Mouse (Mus musculus) liver, adult (tissue): ENCODE measurements around the gene Hnrnpl.

Experiments used
- GATA4 ChIP-seq: IDR thresholded peaks from 2 replicates; pipeline ENCODE4 v1.6.1; 2014; ENCODE audit warnings: mild to moderate bottlenecking, low read length; ENCODE audit not compliant: insufficient replicate concordance

The Hnrnpl gene

GRCm38 (mm10) chr7:28808221-28808941, at the start of gene Hnrnpl:
Gene Hnrnpl (plus strand): TSS chr7:28808541.
- TF ChIP-seq GATA4: no peak

- no peak for TF ChIP-seq GATA4
Observed at GRCm38 (mm10) chr7:28758623-28759022, 49.7 kb upstream of the Hnrnpl start.

- TF ChIP-seq GATA4: no peak
Observed at GRCm38 (mm10) chr7:28761907-28762306, 46.4 kb upstream of the Hnrnpl start.

GRCm38 (mm10) chr7:28765211-28765610, 43.1 kb upstream of the Hnrnpl start:
- no peak for TF ChIP-seq GATA4

- TF ChIP-seq GATA4: peak; percentile 70; the same call in 1 of the 2 replicates
Observed at GRCm38 (mm10) chr7:28766173-28766879, 42.0 kb upstream of the Hnrnpl start, which contains the start of gene Sirt2. Gene Sirt2 (plus strand): TSS chr7:28766735.

GRCm38 (mm10) chr7:28766910-28767309, 41.4 kb upstream of the Hnrnpl start:
- TF ChIP-seq GATA4: no peak

- no peak for TF ChIP-seq GATA4
Observed at GRCm38 (mm10) chr7:28767462-28767965, 40.8 kb upstream of the Hnrnpl start, which contains the start of gene Nfkbib. Gene Nfkbib (minus strand): TSS chr7:28767512.

GRCm38 (mm10) chr7:28769414-28769958, 38.9 kb upstream of the Hnrnpl start:
- no peak for TF ChIP-seq GATA4

- no peak for TF ChIP-seq GATA4
Observed at GRCm38 (mm10) chr7:28770309-28770708, 38.0 kb upstream of the Hnrnpl start.

GRCm38 (mm10) chr7:28771867-28772266, 36.5 kb upstream of the Hnrnpl start:
- no peak for TF ChIP-seq GATA4

- no peak for TF ChIP-seq GATA4
Observed at GRCm38 (mm10) chr7:28773163-28773562, 35.2 kb upstream of the Hnrnpl start.

- no peak for TF ChIP-seq GATA4
Observed at GRCm38 (mm10) chr7:28774164-28774563, 34.2 kb upstream of the Hnrnpl start.

GRCm38 (mm10) chr7:28775129-28775528, 33.2 kb upstream of the Hnrnpl start:
- no peak for TF ChIP-seq GATA4

GRCm38 (mm10) chr7:28778825-28779224, 29.5 kb upstream of the Hnrnpl start:
- TF ChIP-seq GATA4: no peak

GRCm38 (mm10) chr7:28780067-28780658, 28.2 kb upstream of the Hnrnpl start:
- TF ChIP-seq GATA4: no peak
